Mouse (Mus musculus): ENCODE measurements around the gene Reep1. TPM values are rescaled to one million over a fixed set of nuclear protein-coding genes. Genes with fewer than 3 reads are reported as not detected.

Reep1 gene
- polyA plus RNA-seq, 1 experiment from 2014 or later = 298 TPM

- H3K27me3 ChIP-seq (ENCODE audit: control insufficient read depth, insufficient read depth, low read length) = no peaks in the 10 kb centered on the region
- 91% methylated on average over 1 of the region's 1 CpGs for WGBS
- no peak overlapping the region for H3K9ac ChIP-seq (replicated peaks; ENCODE audit: low read length)
- H3K4me1 ChIP-seq (ENCODE audit: control insufficient read depth, insufficient read depth, low read length) = no peaks in the 10 kb centered on the region
- no peak overlapping the region for H3K4me2 ChIP-seq (ENCODE audit: low read length)
- no peak overlapping the region for H3K27ac ChIP-seq (replicated peaks; ENCODE audit: low read depth, low read length)
- DNase-seq (no peak), ATAC-seq (ENCODE audit: low FRiP score, low TSS enrichment) (no peak)
- peaks cover 50% of the 10 kb centered on the region for H3K36me3 ChIP-seq (ENCODE audit: control insufficient read depth, insufficient read depth, low read length)
- no peaks in the 10 kb centered on the region for H3K9me3 ChIP-seq (ENCODE audit: control insufficient read depth, low read length)
- no peak overlapping the region for H3K4me3 ChIP-seq (replicated peaks; ENCODE audit: low read depth, low read length)
These were observed 99.4 kb downstream of the Reep1 start for GRCm38 (mm10) chr6:71806713-71807112.

- 94% methylated on average over 9 of the region's 9 CpGs for WGBS
- H3K27me3 ChIP-seq (ENCODE audit: control insufficient read depth, insufficient read depth, low read length) = no peaks in the 10 kb centered on the region
These were observed 102.5 kb downstream of the Reep1 start for GRCm38 (mm10) chr6:71809890-71810289.

GRCm38 (mm10) chr6:71812820-71813219, 105.5 kb downstream of the Reep1 start:
- Histone ChIP-seq H3K36me3 (ENCODE audit: control insufficient read depth, insufficient read depth, low read length) (peaks cover 71% of the 10 kb centered on the region), H3K4me2 (ENCODE audit: low read length) (no peak overlapping the region), H3K27ac (replicated peaks; ENCODE audit: low read depth, low read length) (no peak overlapping the region), H3K9me3 (ENCODE audit: control insufficient read depth, low read length) (no peaks in the 10 kb centered on the region), H3K4me3 (replicated peaks; ENCODE audit: low read depth, low read length) (no peak overlapping the region), H3K27me3 (ENCODE audit: control insufficient read depth, insufficient read depth, low read length) (no peaks in the 10 kb centered on the region), H3K9ac (replicated peaks; ENCODE audit: low read length) (no peak overlapping the region), H3K4me1 (ENCODE audit: control insufficient read depth, insufficient read depth, low read length) (no peaks in the 10 kb centered on the region)
- WGBS = 88% methylated on average over 2 of the region's 2 CpGs
- DNase-seq = no peak
- ATAC-seq (ENCODE audit: low FRiP score, low TSS enrichment) = no peak

More at GRCm38 (mm10) chr6:71809890-71810289, 102.5 kb downstream of the Reep1 start:
- no peak for DNase-seq
- H3K4me3 ChIP-seq (replicated peaks; ENCODE audit: low read depth, low read length) = no peak overlapping the region
- ATAC-seq (ENCODE audit: low FRiP score, low TSS enrichment) = no peak
- no peaks in the 10 kb centered on the region for H3K4me1 ChIP-seq (ENCODE audit: control insufficient read depth, insufficient read depth, low read length)
- H3K4me2 ChIP-seq (ENCODE audit: low read length) = no peak overlapping the region
- no peaks in the 10 kb centered on the region for H3K9me3 ChIP-seq (ENCODE audit: control insufficient read depth, low read length)
- H3K27ac ChIP-seq (replicated peaks; ENCODE audit: low read depth, low read length) = no peak overlapping the region
- H3K36me3 ChIP-seq (ENCODE audit: control insufficient read depth, insufficient read depth, low read length) = peaks cover 58% of the 10 kb centered on the region
- no peak overlapping the region for H3K9ac ChIP-seq (replicated peaks; ENCODE audit: low read length)

- DNase-seq (no peak), ATAC-seq (ENCODE audit: low FRiP score, low TSS enrichment) (no peak)
- peaks cover 35% of the 10 kb centered on the region for H3K36me3 ChIP-seq (ENCODE audit: control insufficient read depth, insufficient read depth, low read length)
- no peak overlapping the region for H3K27ac ChIP-seq (replicated peaks; ENCODE audit: low read depth, low read length)
- 73% methylated on average over 5 of the region's 5 CpGs for WGBS
- H3K4me3 ChIP-seq (replicated peaks; ENCODE audit: low read depth, low read length) = no peak overlapping the region
- no peaks in the 10 kb centered on the region for H3K9me3 ChIP-seq (ENCODE audit: control insufficient read depth, low read length)
- no peak overlapping the region for H3K9ac ChIP-seq (replicated peaks; ENCODE audit: low read length)
- H3K4me2 ChIP-seq (ENCODE audit: low read length) = no peak overlapping the region
- peaks cover 6% of the 10 kb centered on the region; the same call in 1 of the 2 replicates for H3K4me1 ChIP-seq (ENCODE audit: control insufficient read depth, insufficient read depth, low read length)
- H3K27me3 ChIP-seq (ENCODE audit: control insufficient read depth, insufficient read depth, low read length) = no peaks in the 10 kb centered on the region
These were observed 112.5 kb downstream of the Reep1 start for GRCm38 (mm10) chr6:71819764-71820292.

- no peak overlapping the region for H3K27ac ChIP-seq (replicated peaks; ENCODE audit: low read depth, low read length)
- DNase-seq (no peak), ATAC-seq (ENCODE audit: low FRiP score, low TSS enrichment) (peak; percentile 61)
These were observed 115.7 kb downstream of the Reep1 start for GRCm38 (mm10) chr6:71823085-71823484.

GRCm38 (mm10) chr6:71823488-71823887, 116.1 kb downstream of the Reep1 start:
- peak; percentile 89 for ATAC-seq (ENCODE audit: low FRiP score, low TSS enrichment)

More at GRCm38 (mm10) chr6:71823085-71823484, 115.7 kb downstream of the Reep1 start:
- peak overlapping the region; percentile 53 for H3K4me3 ChIP-seq (replicated peaks; ENCODE audit: low read depth, low read length)
- peak overlapping the region; percentile 52 for H3K4me2 ChIP-seq (ENCODE audit: low read length)
- peak overlapping the region; percentile 48; the same call in 1 of the 2 replicates for H3K9ac ChIP-seq (replicated peaks; ENCODE audit: low read length)
- H3K36me3 ChIP-seq (ENCODE audit: control insufficient read depth, insufficient read depth, low read length) = peaks cover 5% of the 10 kb centered on the region
- H3K9me3 ChIP-seq (ENCODE audit: control insufficient read depth, low read length) = no peaks in the 10 kb centered on the region
- H3K27me3 ChIP-seq (ENCODE audit: control insufficient read depth, insufficient read depth, low read length) = no peaks in the 10 kb centered on the region
- WGBS = 1% methylated on average over 7 of the region's 7 CpGs
- H3K4me1 ChIP-seq (ENCODE audit: control insufficient read depth, insufficient read depth, low read length) = peaks cover 6% of the 10 kb centered on the region; the same call in 1 of the 2 replicates

GRCm38 (mm10) chr6:71823961-71824360, 116.6 kb downstream of the Reep1 start:
- no peak for DNase-seq
- H3K36me3 ChIP-seq (ENCODE audit: control insufficient read depth, insufficient read depth, low read length) = no peaks in the 10 kb centered on the region

More at GRCm38 (mm10) chr6:71823488-71823887, 116.1 kb downstream of the Reep1 start:
- Histone ChIP-seq H3K36me3 (ENCODE audit: control insufficient read depth, insufficient read depth, low read length) (0 out of 2 replicates have a peak, but pooled peaks cover 1% of the 10 kb centered on the region), H3K9me3 (ENCODE audit: control insufficient read depth, low read length) (no peaks in the 10 kb centered on the region), H3K27me3 (ENCODE audit: control insufficient read depth, insufficient read depth, low read length) (no peaks in the 10 kb centered on the region), H3K9ac (replicated peaks; ENCODE audit: low read length) (peak overlapping the region; percentile 48; the same call in 1 of the 2 replicates), H3K4me3 (replicated peaks; ENCODE audit: low read depth, low read length) (peak overlapping the region; percentile 53), H3K4me1 (ENCODE audit: control insufficient read depth, insufficient read depth, low read length) (peaks cover 6% of the 10 kb centered on the region; the same call in 1 of the 2 replicates), H3K27ac (replicated peaks; ENCODE audit: low read depth, low read length) (0 out of 2 replicates have a peak overlapping the region, but pooled peaks have one; percentile 28), H3K4me2 (ENCODE audit: low read length) (peak overlapping the region; percentile 52)
- DNase-seq = peak; percentile 93
- under 1% methylated on average over 19 of the region's 19 CpGs for WGBS

GRCm38 (mm10) chr6:71826869-71827268, 119.5 kb downstream of the Reep1 start, which contains the start of gene Mrpl35:
TSS of gene Mrpl35 (minus strand) at chr6:71826969.
- DNase-seq (no peak), ATAC-seq (ENCODE audit: low FRiP score, low TSS enrichment) (no peak)
- H3K4me3 ChIP-seq (replicated peaks; ENCODE audit: low read depth, low read length) = no peak within 1 kb of the TSS
- no peaks in the 10 kb centered on the region for H3K9me3 ChIP-seq (ENCODE audit: control insufficient read depth, low read length)
- H3K9ac ChIP-seq (replicated peaks; ENCODE audit: low read length) = no peak within 1 kb of the TSS
- H3K36me3 ChIP-seq (ENCODE audit: control insufficient read depth, insufficient read depth, low read length) = no peaks in the 10 kb centered on the region
- no peaks in the 10 kb centered on the region for H3K27me3 ChIP-seq (ENCODE audit: control insufficient read depth, insufficient read depth, low read length)
- no peak within 1 kb of the TSS for H3K27ac ChIP-seq (replicated peaks; ENCODE audit: low read depth, low read length)
- H3K4me1 ChIP-seq (ENCODE audit: control insufficient read depth, insufficient read depth, low read length) = peaks cover 10% of the 10 kb centered on the region; the same call in 1 of the 2 replicates
- WGBS = 52% methylated on average over 1 of the region's 1 CpGs
- H3K4me2 ChIP-seq (ENCODE audit: low read length) = no peak within 1 kb of the TSS

More at GRCm38 (mm10) chr6:71823961-71824360, 116.6 kb downstream of the Reep1 start:
- peak overlapping the region; percentile 53 for H3K4me3 ChIP-seq (replicated peaks; ENCODE audit: low read depth, low read length)
- H3K27me3 ChIP-seq (ENCODE audit: control insufficient read depth, insufficient read depth, low read length) = no peaks in the 10 kb centered on the region
- 0 out of 2 replicates have a peak, but pooled peaks have one; percentile 48 for ATAC-seq (ENCODE audit: low FRiP score, low TSS enrichment)
- WGBS = 31% methylated on average over 3 of the region's 3 CpGs
- no peak overlapping the region for H3K27ac ChIP-seq (replicated peaks; ENCODE audit: low read depth, low read length)
- no peak overlapping the region for H3K9ac ChIP-seq (replicated peaks; ENCODE audit: low read length)
- H3K4me2 ChIP-seq (ENCODE audit: low read length) = peak overlapping the region; percentile 52
- H3K9me3 ChIP-seq (ENCODE audit: control insufficient read depth, low read length) = no peaks in the 10 kb centered on the region
- H3K4me1 ChIP-seq (ENCODE audit: control insufficient read depth, insufficient read depth, low read length) = peaks cover 6% of the 10 kb centered on the region; the same call in 1 of the 2 replicates

GRCm38 (mm10) chr6:71829768-71830167, 122.4 kb downstream of the Reep1 start:
- H3K4me2 ChIP-seq (ENCODE audit: low read length) = no peak overlapping the region
- ATAC-seq (ENCODE audit: low FRiP score, low TSS enrichment) = no peak
- 89% methylated on average over 9 of the region's 9 CpGs for WGBS
- 0 out of 2 replicates have a peak, but pooled peaks cover 3% of the 10 kb centered on the region for H3K36me3 ChIP-seq (ENCODE audit: control insufficient read depth, insufficient read depth, low read length)
- H3K27me3 ChIP-seq (ENCODE audit: control insufficient read depth, insufficient read depth, low read length) = no peaks in the 10 kb centered on the region
- H3K4me3 ChIP-seq (replicated peaks; ENCODE audit: low read depth, low read length) = no peak overlapping the region
- H3K9me3 ChIP-seq (ENCODE audit: control insufficient read depth, low read length) = no peaks in the 10 kb centered on the region
- H3K4me1 ChIP-seq (ENCODE audit: control insufficient read depth, insufficient read depth, low read length) = peaks cover 13% of the 10 kb centered on the region; the same call in 1 of the 2 replicates
- DNase-seq = no peak
- no peak overlapping the region for H3K27ac ChIP-seq (replicated peaks; ENCODE audit: low read depth, low read length)
- H3K9ac ChIP-seq (replicated peaks; ENCODE audit: low read length) = no peak overlapping the region

Data from midbrain, embryonic 14.5 days (tissue).